Mouse (Mus musculus) kidney, postnatal 4 days (tissue): Measurements from ENCODE around the gene Angel2.

ENCODE experiments used
- DNase-seq, 2 experiments: peaks; one replicate each; pipeline ENCODE4 v3.0.0; 2021; ENCODE audit warnings: mixed read lengths in 2 of 2

The Angel2 gene

GRCm38 (mm10) chr1:190930181-190930580, 5.3 kb downstream of the Angel2 start:
- no peak for DNase-seq

- DNase-seq = no peak
These were observed 14.9 kb downstream of the Angel2 start for GRCm38 (mm10) chr1:190939803-190940202.

- peak; percentile 81 to 85 for DNase-seq
These were observed 19.3 kb downstream of the Angel2 start for GRCm38 (mm10) chr1:190944109-190944760.

- no peak for DNase-seq
These were observed 23.1 kb downstream of the Angel2 start for GRCm38 (mm10) chr1:190947986-190948385.

- DNase-seq = no peak
These were observed 23.5 kb downstream of the Angel2 start for GRCm38 (mm10) chr1:190948439-190948838.

GRCm38 (mm10) chr1:190948846-190949245, 23.9 kb downstream of the Angel2 start:
- no peak for DNase-seq

- DNase-seq = no peak
These were observed 26.1 kb downstream of the Angel2 start for GRCm38 (mm10) chr1:190951014-190951413.

- DNase-seq = no peak
These were observed 28.1 kb downstream of the Angel2 start for GRCm38 (mm10) chr1:190953009-190953408.

- DNase-seq = no peak
These were observed 33.9 kb downstream of the Angel2 start for GRCm38 (mm10) chr1:190958821-190959220.

- DNase-seq = no peak
These were observed 37.8 kb downstream of the Angel2 start for GRCm38 (mm10) chr1:190962760-190963159.

- DNase-seq = peak; percentile 34 to 53
These were observed 40.3 kb downstream of the Angel2 start for GRCm38 (mm10) chr1:190964992-190965780.

GRCm38 (mm10) chr1:190968010-190968409, 43.1 kb downstream of the Angel2 start:
- DNase-seq = no peak

GRCm38 (mm10) chr1:190971708-190972610, 47.0 kb downstream of the Angel2 start:
- no peak for DNase-seq

GRCm38 (mm10) chr1:190972612-190973192, 47.8 kb downstream of the Angel2 start:
- peak in 1 of 2 experiments; percentile 28 for DNase-seq

GRCm38 (mm10) chr1:190974191-190974590, 49.3 kb downstream of the Angel2 start:
- DNase-seq = no peak

- no peak for DNase-seq
These were observed 49.9 kb downstream of the Angel2 start for GRCm38 (mm10) chr1:190974833-190975232.

GRCm38 (mm10) chr1:190976887-190977573, 52.1 kb downstream of the Angel2 start:
- DNase-seq = peak in 1 of 2 experiments; percentile 24

- DNase-seq = no peak
These were observed 53.1 kb downstream of the Angel2 start for GRCm38 (mm10) chr1:190978001-190978400.

- DNase-seq = peak; percentile 47 to 70
These were observed 53.7 kb downstream of the Angel2 start for GRCm38 (mm10) chr1:190978511-190979073.

GRCm38 (mm10) chr1:190979100-190979563, 54.2 kb downstream of the Angel2 start, which contains the start of gene Vash2:
Vash2 (minus strand) TSS chr1:190979296.
- DNase-seq = peak; percentile 90 to 94

- no peak for DNase-seq
These were observed 55.6 kb downstream of the Angel2 start for GRCm38 (mm10) chr1:190980470-190980869.
